Mouse (Mus musculus) bone marrow macrophage, adult 2 months (primary cell): ENCODE measurements around the gene Slc47a1.

Experiments
- CTCF ChIP-seq: IDR thresholded peaks from 2 replicates; pipeline ENCODE4 v1.5.1; 2012; ENCODE audit warnings: low read depth, mild to moderate bottlenecking, low read length, moderate library complexity
- POLR2A ChIP-seq: IDR thresholded peaks from 2 replicates; pipeline ENCODE4 v1.6.1; 2012; ENCODE audit warnings: mild to moderate bottlenecking, low read depth, low read length, borderline replicate concordance

- TF ChIP-seq POLR2A (no peak), CTCF (no peak)
Observed at GRCm38 (mm10) chr11:61310321-61310720, 67.8 kb downstream of the Slc47a1 start.
